Mouse (Mus musculus): ENCODE data around the gene Gm19426. TPM values are rescaled to one million over a fixed set of nuclear protein-coding genes. Genes with fewer than 3 reads are reported as not detected.
A peak's percentile ranks its signal among the peaks of the same experiment; 100 is the strongest.

Gene Gm19426
- polyA plus RNA-seq, 1 experiment from 2014 or later = 5.9 TPM

- Histone ChIP-seq H3K4me1 (ENCODE audit: control insufficient read depth, insufficient read depth, low read length) (no peaks in the 10 kb centered on the region; the same call in 1 of the 2 replicates), H3K9me3 (replicated peaks; ENCODE audit: control insufficient read depth, low read length) (no peaks in the 10 kb centered on the region), H3K9ac (replicated peaks; ENCODE audit: low read length) (peak overlapping the region; percentile 95), H3K4me2 (ENCODE audit: low read depth, low read length) (peak overlapping the region; percentile 92), H3K27ac (replicated peaks; ENCODE audit: low read depth, low read length) (peak overlapping the region; percentile 90), H3K36me3 (replicated peaks; ENCODE audit: control insufficient read depth, insufficient read depth, low read depth, low read length) (no peaks in the 10 kb centered on the region), H3K27me3 (ENCODE audit: control insufficient read depth, insufficient read depth, low read length) (no peaks in the 10 kb centered on the region), H3K4me3 (ENCODE audit: low read depth, low read length) (peak overlapping the region; percentile 76)
- DNase-seq (ENCODE audit: low spot score) = peak; percentile 77
- peak; percentile 26; the same call in 1 of the 2 replicates for ATAC-seq (replicated peaks; ENCODE audit: insufficient number of reproducible peaks, low FRiP score, low TSS enrichment, low read depth)
- under 1% methylated on average over 10 of the region's 10 CpGs for WGBS
These were observed 671 bp upstream of the Gm19426 start for GRCm38 (mm10) chr2:84744126-84744525.

- Histone ChIP-seq H3K36me3 (replicated peaks; ENCODE audit: control insufficient read depth, insufficient read depth, low read depth, low read length) (no peaks in the 10 kb centered on the region), H3K4me3 (ENCODE audit: low read depth, low read length) (peak overlapping the region; percentile 76), H3K27me3 (ENCODE audit: control insufficient read depth, insufficient read depth, low read length) (no peaks in the 10 kb centered on the region), H3K9ac (replicated peaks; ENCODE audit: low read length) (peak overlapping the region; percentile 95), H3K4me2 (ENCODE audit: low read depth, low read length) (peak overlapping the region; percentile 92), H3K27ac (replicated peaks; ENCODE audit: low read depth, low read length) (peak overlapping the region; percentile 99), H3K4me1 (ENCODE audit: control insufficient read depth, insufficient read depth, low read length) (no peaks in the 10 kb centered on the region; the same call in 1 of the 2 replicates), H3K9me3 (replicated peaks; ENCODE audit: control insufficient read depth, low read length) (no peaks in the 10 kb centered on the region)
- ATAC-seq (replicated peaks; ENCODE audit: insufficient number of reproducible peaks, low FRiP score, low TSS enrichment, low read depth) (peak; percentile 86), DNase-seq (ENCODE audit: low spot score) (peak; percentile 98)
- WGBS = under 1% methylated on average over 24 of the region's 26 CpGs
These were observed 788 bp downstream of the Gm19426 start for GRCm38 (mm10) chr2:84742451-84743283.

- DNase-seq (ENCODE audit: low spot score) (peak; percentile 36), ATAC-seq (replicated peaks; ENCODE audit: insufficient number of reproducible peaks, low FRiP score, low TSS enrichment, low read depth) (0 out of 2 replicates have a peak, but pooled peaks have one; percentile 1)
- 1% methylated on average over 5 of the region's 5 CpGs for WGBS
- Histone ChIP-seq H3K27me3 (ENCODE audit: control insufficient read depth, insufficient read depth, low read length) (no peaks in the 10 kb centered on the region), H3K27ac (replicated peaks; ENCODE audit: low read depth, low read length) (peak overlapping the region; percentile 99), H3K4me3 (ENCODE audit: low read depth, low read length) (peak overlapping the region; percentile 76), H3K36me3 (replicated peaks; ENCODE audit: control insufficient read depth, insufficient read depth, low read depth, low read length) (no peaks in the 10 kb centered on the region), H3K9me3 (replicated peaks; ENCODE audit: control insufficient read depth, low read length) (no peaks in the 10 kb centered on the region), H3K9ac (replicated peaks; ENCODE audit: low read length) (peak overlapping the region; percentile 95), H3K4me1 (ENCODE audit: control insufficient read depth, insufficient read depth, low read length) (no peaks in the 10 kb centered on the region; the same call in none of the 2 replicates), H3K4me2 (ENCODE audit: low read depth, low read length) (peak overlapping the region; percentile 92)
These were observed 1.5 kb downstream of the Gm19426 start for GRCm38 (mm10) chr2:84741841-84742450.

- Histone ChIP-seq H3K36me3 (replicated peaks; ENCODE audit: control insufficient read depth, insufficient read depth, low read depth, low read length) (no peaks in the 10 kb centered on the region), H3K4me1 (ENCODE audit: control insufficient read depth, insufficient read depth, low read length) (no peaks in the 10 kb centered on the region; the same call in none of the 2 replicates), H3K4me3 (ENCODE audit: low read depth, low read length) (peak overlapping the region; percentile 76), H3K27ac (replicated peaks; ENCODE audit: low read depth, low read length) (0 out of 2 replicates have a peak overlapping the region, but pooled peaks have one; percentile 10), H3K27me3 (ENCODE audit: control insufficient read depth, insufficient read depth, low read length) (no peaks in the 10 kb centered on the region), H3K9me3 (replicated peaks; ENCODE audit: control insufficient read depth, low read length) (no peaks in the 10 kb centered on the region), H3K4me2 (ENCODE audit: low read depth, low read length) (peak overlapping the region; percentile 92), H3K9ac (replicated peaks; ENCODE audit: low read length) (no peak overlapping the region)
- 78% methylated on average over 15 of the region's 15 CpGs for WGBS
- DNase-seq (ENCODE audit: low spot score) = peak; percentile 48
- ATAC-seq (replicated peaks; ENCODE audit: insufficient number of reproducible peaks, low FRiP score, low TSS enrichment, low read depth) = no peak
These were observed 2.7 kb downstream of the Gm19426 start for GRCm38 (mm10) chr2:84740608-84741333.

- Histone ChIP-seq H3K9me3 (replicated peaks; ENCODE audit: control insufficient read depth, low read length) (no peaks in the 10 kb centered on the region), H3K9ac (replicated peaks; ENCODE audit: low read length) (peak overlapping the region; percentile 35), H3K4me2 (ENCODE audit: low read depth, low read length) (peak overlapping the region; percentile 26), H3K27ac (replicated peaks; ENCODE audit: low read depth, low read length) (peak overlapping the region; percentile 29; the same call in 1 of the 2 replicates), H3K4me1 (ENCODE audit: control insufficient read depth, insufficient read depth, low read length) (no peaks in the 10 kb centered on the region; the same call in none of the 2 replicates), H3K27me3 (ENCODE audit: control insufficient read depth, insufficient read depth, low read length) (no peaks in the 10 kb centered on the region), H3K4me3 (ENCODE audit: low read depth, low read length) (no peak overlapping the region), H3K36me3 (replicated peaks; ENCODE audit: control insufficient read depth, insufficient read depth, low read depth, low read length) (no peaks in the 10 kb centered on the region)
- ATAC-seq (replicated peaks; ENCODE audit: insufficient number of reproducible peaks, low FRiP score, low TSS enrichment, low read depth) (no peak), DNase-seq (ENCODE audit: low spot score) (peak; percentile 77)
- WGBS = 2% methylated on average over 12 of the region's 12 CpGs
These were observed 5.1 kb downstream of the Gm19426 start for GRCm38 (mm10) chr2:84738271-84738911.

GRCm38 (mm10) chr2:84737451-84737925, 6.0 kb downstream of the Gm19426 start:
- Histone ChIP-seq H3K27ac (replicated peaks; ENCODE audit: low read depth, low read length) (peak overlapping the region; percentile 15; the same call in 1 of the 2 replicates), H3K9ac (replicated peaks; ENCODE audit: low read length) (peak overlapping the region; percentile 18; the same call in 1 of the 2 replicates), H3K4me3 (ENCODE audit: low read depth, low read length) (no peak overlapping the region), H3K4me2 (ENCODE audit: low read depth, low read length) (peak overlapping the region; percentile 2; the same call in 1 of the 2 replicates), H3K9me3 (replicated peaks; ENCODE audit: control insufficient read depth, low read length) (no peaks in the 10 kb centered on the region), H3K36me3 (replicated peaks; ENCODE audit: control insufficient read depth, insufficient read depth, low read depth, low read length) (no peaks in the 10 kb centered on the region), H3K4me1 (ENCODE audit: control insufficient read depth, insufficient read depth, low read length) (no peaks in the 10 kb centered on the region; the same call in none of the 2 replicates), H3K27me3 (ENCODE audit: control insufficient read depth, insufficient read depth, low read length) (no peaks in the 10 kb centered on the region)
- peak; percentile 73 for DNase-seq (ENCODE audit: low spot score)
- ATAC-seq (replicated peaks; ENCODE audit: insufficient number of reproducible peaks, low FRiP score, low TSS enrichment, low read depth) = peak; percentile 14
- 2% methylated on average over 8 of the region's 8 CpGs for WGBS
